Mouse (Mus musculus) myocyte (in vitro differentiated cells): ENCODE measurements around the gene Vmn2r82. TPM values are rescaled to one million over a fixed set of nuclear protein-coding genes. Genes with fewer than 3 reads are reported as not detected.

Experiments
- polyA plus RNA-seq: library from polyadenylated mRNA; unstranded; fragments of >200 nt; fragmentation: generic; extraction: Trizol; gene quantifications from one replicate; pipeline ENCODE4 v1.2.1, GENCODE M21; 2012; ENCODE audit warnings: missing spikeins

Gene Vmn2r82
- polyA plus RNA-seq, 1 experiment: not detected

Other genes starting within 250 kb of the Vmn2r82 start
- not detected for gene Vmn2r80, start 207.8 kb upstream of the Vmn2r82 start, polyA plus RNA-seq
- not detected for gene Vmn2r81, start 108.8 kb upstream of the Vmn2r82 start, polyA plus RNA-seq
- not detected for gene Vmn2r83, start 112.2 kb downstream of the Vmn2r82 start, polyA plus RNA-seq
- gene Plpp2, start 177.3 kb downstream of the Vmn2r82 start, polyA plus RNA-seq: 68.7 TPM
- gene Mier2, start 198.7 kb downstream of the Vmn2r82 start, polyA plus RNA-seq: 26.6 TPM
- not detected for gene Theg, start 230.8 kb downstream of the Vmn2r82 start, polyA plus RNA-seq